Mouse (Mus musculus): ENCODE data around the gene Trak1.

Trak1 gene

DNA sequence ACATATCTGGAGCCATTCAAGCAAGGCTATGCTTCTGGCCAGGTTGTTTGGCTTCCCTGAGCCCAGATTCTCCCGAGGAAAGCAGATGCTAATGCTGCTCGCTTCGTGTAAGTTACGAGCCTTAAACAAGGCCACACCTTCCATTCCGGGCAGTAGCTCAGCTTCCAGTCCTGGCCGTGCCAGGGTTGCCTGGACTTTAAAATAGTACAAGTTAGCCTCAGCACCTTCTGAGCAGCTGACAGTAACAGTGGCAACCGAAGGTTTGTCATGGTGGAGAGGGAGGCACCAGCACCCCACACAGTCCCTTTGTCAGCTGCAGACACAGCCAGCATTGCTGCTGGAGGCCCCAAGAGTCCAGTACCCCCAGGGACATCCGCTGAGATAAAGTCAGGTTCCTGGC is 61.1 kb downstream of the Trak1 start:
- H3K27me3 ChIP-seq (ENCODE audit: insufficient read depth, low read length), result no peaks in the 10 kb centered on the region
- H3K4me1 ChIP-seq (replicated peaks; ENCODE audit: low read depth, low read length), result peaks cover 95% of the 10 kb centered on the region
- no peaks in the 10 kb centered on the region for H3K9me3 ChIP-seq (ENCODE audit: low read length)
- TF ChIP-seq CTCF (conservative IDR thresholded peaks at IDR 0.05; ENCODE audit: low read length) (no peak), POU5F1 (IDR thresholded peaks at IDR 0.05; ENCODE audit: borderline replicate concordance, low read length) (no peak), NANOG (IDR thresholded peaks at IDR 0.05; ENCODE audit: borderline replicate concordance, low read length) (no peak)
- H3K36me3 ChIP-seq (ENCODE audit: insufficient read depth, low read length), result peaks cover 40% of the 10 kb centered on the region
- 0 out of 2 replicates have a peak overlapping the region, but pooled peaks have one; percentile 26 for H3K4me3 ChIP-seq (replicated peaks; ENCODE audit: low read length)

DNA sequence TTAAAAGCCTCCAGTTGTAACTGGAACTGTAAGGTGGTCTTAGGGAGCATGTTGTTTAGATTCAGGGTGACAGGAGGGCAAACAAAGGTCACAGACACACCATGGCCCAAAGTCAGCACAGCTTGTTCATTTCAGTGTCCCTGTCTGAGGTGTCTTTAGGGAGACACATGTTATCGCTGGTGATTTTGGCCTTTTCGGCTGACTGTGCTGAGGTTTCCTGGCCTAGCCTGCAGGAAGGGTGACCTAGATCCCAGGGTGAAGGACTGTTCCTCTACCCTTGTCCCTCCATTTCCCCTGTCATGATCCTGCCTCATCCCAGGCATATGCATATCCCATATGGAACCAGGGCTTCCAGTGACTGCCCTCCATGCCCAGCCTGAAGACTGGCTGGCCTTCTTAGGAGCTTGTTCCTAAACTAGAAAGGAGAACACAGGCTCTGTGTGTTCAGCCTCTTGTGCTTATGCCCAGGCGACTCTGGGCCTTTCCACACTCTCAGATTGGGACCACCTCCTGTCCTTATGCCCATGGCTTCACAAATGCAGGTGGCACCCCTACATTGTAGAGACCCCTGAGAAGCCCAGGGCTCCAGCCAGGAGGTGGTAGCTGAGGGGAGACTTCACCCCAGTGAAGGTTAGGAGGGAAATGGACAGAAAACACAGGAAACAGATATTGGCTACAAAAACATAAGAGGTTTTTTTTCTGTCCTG is 62.1 kb downstream of the Trak1 start:
- Histone ChIP-seq H3K9me3 (ENCODE audit: low read length) (no peaks in the 10 kb centered on the region), H3K4me1 (replicated peaks; ENCODE audit: low read depth, low read length) (peaks cover 95% of the 10 kb centered on the region), H3K4me3 (replicated peaks; ENCODE audit: low read length) (no peak overlapping the region), H3K27me3 (ENCODE audit: insufficient read depth, low read length) (no peaks in the 10 kb centered on the region), H3K36me3 (ENCODE audit: insufficient read depth, low read length) (peaks cover 49% of the 10 kb centered on the region)
- TF ChIP-seq CTCF (conservative IDR thresholded peaks at IDR 0.05; ENCODE audit: low read length) (no peak), NANOG (IDR thresholded peaks at IDR 0.05; ENCODE audit: borderline replicate concordance, low read length) (no peak), POU5F1 (IDR thresholded peaks at IDR 0.05; ENCODE audit: borderline replicate concordance, low read length) (no peak)

DNA sequence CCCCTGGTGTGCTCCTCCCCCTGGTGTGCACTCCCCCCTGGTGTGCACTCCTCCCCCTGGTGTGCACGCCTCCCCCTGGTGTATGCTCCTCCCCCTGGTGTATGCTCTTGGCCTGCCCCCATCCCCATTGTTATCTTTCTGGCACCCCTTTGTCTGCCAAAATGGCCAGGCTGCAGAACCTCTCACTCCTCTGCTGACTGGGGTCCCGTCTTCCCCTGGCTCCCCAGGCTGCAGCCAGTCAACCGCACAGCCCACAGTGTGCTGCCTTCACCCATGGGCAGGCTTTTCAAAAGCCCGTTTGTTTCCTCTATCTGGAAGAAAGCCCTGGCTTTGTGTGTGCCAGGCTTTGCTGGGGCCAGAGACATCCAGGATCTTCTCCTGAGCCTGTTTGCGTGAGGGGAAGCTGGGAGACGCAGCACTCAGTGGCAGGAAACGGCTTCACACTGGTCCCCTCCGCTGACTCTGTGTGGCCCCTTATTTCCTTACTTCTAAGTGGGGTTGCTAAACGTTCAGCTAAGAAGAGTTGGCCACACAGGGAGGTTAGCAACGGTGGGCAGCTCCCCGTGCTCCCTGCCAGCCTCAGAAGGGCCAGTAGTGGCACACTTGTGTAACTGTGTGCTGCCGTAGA is 63.1 kb downstream of the Trak1 start:
- TF ChIP-seq CTCF (conservative IDR thresholded peaks at IDR 0.05; ENCODE audit: low read length) (no peak), POU5F1 (IDR thresholded peaks at IDR 0.05; ENCODE audit: borderline replicate concordance, low read length) (no peak), NANOG (IDR thresholded peaks at IDR 0.05; ENCODE audit: borderline replicate concordance, low read length) (no peak)
- Histone ChIP-seq H3K4me3 (replicated peaks; ENCODE audit: low read length) (peak overlapping the region; percentile 63), H3K9me3 (ENCODE audit: low read length) (no peaks in the 10 kb centered on the region), H3K36me3 (ENCODE audit: insufficient read depth, low read length) (peaks cover 57% of the 10 kb centered on the region), H3K27me3 (ENCODE audit: insufficient read depth, low read length) (no peaks in the 10 kb centered on the region), H3K4me1 (replicated peaks; ENCODE audit: low read depth, low read length) (peaks cover 90% of the 10 kb centered on the region)

DNA sequence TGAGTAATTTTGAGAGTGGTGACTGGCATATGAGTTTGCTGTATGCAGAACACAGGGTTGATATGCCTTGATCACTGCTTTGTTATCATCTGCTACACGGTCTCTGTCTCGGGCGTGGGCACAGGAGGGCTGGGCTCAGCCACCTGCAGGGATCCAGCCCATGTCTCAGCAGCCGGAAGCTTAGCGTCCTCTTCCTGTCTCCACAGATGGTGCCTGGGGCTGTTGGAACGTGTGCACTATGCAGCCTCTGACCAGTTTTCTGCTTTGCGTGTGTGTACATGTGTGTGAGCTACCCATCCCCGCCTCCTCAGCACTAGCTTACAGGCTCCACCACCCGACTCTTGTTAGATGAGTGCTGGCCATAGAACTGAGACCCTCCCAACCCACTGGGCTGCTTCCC is 63.7 kb downstream of the Trak1 start:
- TF ChIP-seq CTCF (conservative IDR thresholded peaks at IDR 0.05; ENCODE audit: low read length) (no peak), NANOG (IDR thresholded peaks at IDR 0.05; ENCODE audit: borderline replicate concordance, low read length) (no peak), POU5F1 (IDR thresholded peaks at IDR 0.05; ENCODE audit: borderline replicate concordance, low read length) (no peak)

DNA sequence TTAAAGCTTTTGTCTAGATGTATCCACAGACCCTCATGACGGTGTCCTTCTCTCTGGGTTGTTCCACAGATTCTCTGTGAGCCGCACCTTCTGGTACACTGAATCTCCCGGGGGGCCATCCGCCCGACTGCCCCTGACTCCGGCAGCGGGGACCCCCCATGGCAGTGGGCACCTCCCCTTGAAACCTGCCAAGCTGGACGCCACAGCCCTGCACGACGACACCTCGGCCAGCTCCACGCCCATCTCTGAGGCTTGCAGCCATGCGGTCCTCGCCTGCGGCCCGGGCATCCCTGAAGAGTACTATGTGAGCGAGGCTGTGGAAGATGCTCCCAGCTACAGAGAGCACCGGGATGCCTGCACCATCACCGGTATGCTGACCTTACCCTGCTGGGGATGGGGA is 66.6 kb downstream of the Trak1 start:
- no peak for TF ChIP-seq CTCF (conservative IDR thresholded peaks at IDR 0.05; ENCODE audit: low read length)
- TF ChIP-seq NANOG (IDR thresholded peaks at IDR 0.05; ENCODE audit: borderline replicate concordance, low read length), result no peak
- no peak for TF ChIP-seq POU5F1 (IDR thresholded peaks at IDR 0.05; ENCODE audit: borderline replicate concordance, low read length)
- no peaks in the 10 kb centered on the region for H3K9me3 ChIP-seq (ENCODE audit: low read length)
- H3K27me3 ChIP-seq (ENCODE audit: insufficient read depth, low read length), result no peaks in the 10 kb centered on the region
- 0 out of 2 replicates have a peak overlapping the region, but pooled peaks have one; percentile 20 for H3K4me3 ChIP-seq (replicated peaks; ENCODE audit: low read length)
- peaks cover 53% of the 10 kb centered on the region for H3K36me3 ChIP-seq (ENCODE audit: insufficient read depth, low read length)
- peaks cover 87% of the 10 kb centered on the region for H3K4me1 ChIP-seq (replicated peaks; ENCODE audit: low read depth, low read length)

More for the DNA sequence above, 63.7 kb downstream of the Trak1 start:
- Histone ChIP-seq H3K9me3 (ENCODE audit: low read length) (no peaks in the 10 kb centered on the region), H3K4me3 (replicated peaks; ENCODE audit: low read length) (peak overlapping the region; percentile 63), H3K27me3 (ENCODE audit: insufficient read depth, low read length) (no peaks in the 10 kb centered on the region), H3K4me1 (replicated peaks; ENCODE audit: low read depth, low read length) (peaks cover 90% of the 10 kb centered on the region), H3K36me3 (ENCODE audit: insufficient read depth, low read length) (peaks cover 57% of the 10 kb centered on the region)

DNA sequence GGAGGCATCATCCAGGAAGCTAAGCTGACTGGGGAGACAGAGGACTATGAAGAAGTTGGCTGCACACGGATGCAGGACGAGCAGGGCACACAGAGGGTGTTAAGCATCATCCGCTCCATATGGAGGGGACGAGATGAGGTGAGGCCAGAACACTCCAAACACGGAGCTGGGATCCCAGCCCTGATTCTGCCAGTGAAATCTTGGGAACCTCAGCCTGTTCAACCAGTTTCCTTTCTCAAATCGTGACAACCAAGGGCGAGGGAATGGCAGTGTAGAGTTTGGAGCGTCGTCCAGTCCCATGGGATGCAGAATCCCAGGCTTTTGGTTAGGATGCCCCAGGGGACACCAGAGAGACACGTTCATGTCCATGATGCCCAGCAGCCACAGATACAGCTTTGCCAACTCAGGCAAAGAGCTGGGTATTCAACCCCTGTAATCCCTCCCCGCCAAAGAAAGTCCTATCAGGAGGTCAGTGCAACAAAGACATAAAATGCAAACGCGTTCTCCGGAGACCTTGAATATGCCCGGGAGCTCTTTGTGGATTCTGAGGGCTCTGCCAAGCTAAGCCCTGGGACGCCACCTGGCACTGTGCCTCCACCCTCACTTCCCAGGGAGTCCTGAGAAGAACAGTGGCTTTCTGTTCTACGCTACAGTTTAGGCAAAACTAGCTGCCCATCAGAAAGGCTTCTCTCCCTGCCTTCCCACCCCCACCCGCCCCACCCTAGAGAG is 69.0 kb downstream of the Trak1 start:
- Histone ChIP-seq H3K27me3 (ENCODE audit: insufficient read depth, low read length) (no peaks in the 10 kb centered on the region), H3K9me3 (ENCODE audit: low read length) (peaks cover 17% of the 10 kb centered on the region), H3K4me3 (replicated peaks; ENCODE audit: low read length) (peak overlapping the region; percentile 14; the same call in 1 of the 2 replicates), H3K4me1 (replicated peaks; ENCODE audit: low read depth, low read length) (peaks cover 84% of the 10 kb centered on the region), H3K36me3 (ENCODE audit: insufficient read depth, low read length) (peaks cover 67% of the 10 kb centered on the region)
- TF ChIP-seq NANOG (IDR thresholded peaks at IDR 0.05; ENCODE audit: borderline replicate concordance, low read length), result no peak
- no peak for TF ChIP-seq POU5F1 (IDR thresholded peaks at IDR 0.05; ENCODE audit: borderline replicate concordance, low read length)
- no peak for TF ChIP-seq CTCF (conservative IDR thresholded peaks at IDR 0.05; ENCODE audit: low read length)

DNA sequence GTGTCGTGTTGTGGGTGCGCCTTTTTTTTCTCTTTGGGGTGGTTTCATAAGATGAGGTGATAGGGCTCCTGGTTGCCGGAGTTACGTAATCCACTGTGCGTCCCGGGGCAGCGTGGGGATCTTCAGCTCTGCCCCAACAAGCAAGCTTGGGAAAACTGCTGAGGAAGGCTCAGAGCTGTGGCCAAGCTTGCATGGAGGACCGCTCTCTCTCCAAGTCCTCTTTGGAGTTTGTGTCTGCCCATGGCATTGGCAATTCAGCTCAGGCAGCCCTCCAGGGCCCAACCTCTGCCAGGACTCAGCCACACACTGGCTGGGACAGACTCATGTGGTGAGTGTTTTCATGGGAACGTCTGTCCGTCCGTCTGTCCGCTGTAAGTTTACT is 69.6 kb downstream of the Trak1 start:
- H3K9me3 ChIP-seq (ENCODE audit: low read length), result peaks cover 17% of the 10 kb centered on the region
- peaks cover 81% of the 10 kb centered on the region for H3K4me1 ChIP-seq (replicated peaks; ENCODE audit: low read depth, low read length)
- H3K27me3 ChIP-seq (ENCODE audit: insufficient read depth, low read length), result no peaks in the 10 kb centered on the region
- peak overlapping the region; percentile 65 for H3K4me3 ChIP-seq (replicated peaks; ENCODE audit: low read length)
- H3K36me3 ChIP-seq (ENCODE audit: insufficient read depth, low read length), result peaks cover 67% of the 10 kb centered on the region
- no peak for TF ChIP-seq CTCF (conservative IDR thresholded peaks at IDR 0.05; ENCODE audit: low read length)
- TF ChIP-seq NANOG (IDR thresholded peaks at IDR 0.05; ENCODE audit: borderline replicate concordance, low read length), result no peak
- TF ChIP-seq POU5F1 (IDR thresholded peaks at IDR 0.05; ENCODE audit: borderline replicate concordance, low read length), result no peak

DNA sequence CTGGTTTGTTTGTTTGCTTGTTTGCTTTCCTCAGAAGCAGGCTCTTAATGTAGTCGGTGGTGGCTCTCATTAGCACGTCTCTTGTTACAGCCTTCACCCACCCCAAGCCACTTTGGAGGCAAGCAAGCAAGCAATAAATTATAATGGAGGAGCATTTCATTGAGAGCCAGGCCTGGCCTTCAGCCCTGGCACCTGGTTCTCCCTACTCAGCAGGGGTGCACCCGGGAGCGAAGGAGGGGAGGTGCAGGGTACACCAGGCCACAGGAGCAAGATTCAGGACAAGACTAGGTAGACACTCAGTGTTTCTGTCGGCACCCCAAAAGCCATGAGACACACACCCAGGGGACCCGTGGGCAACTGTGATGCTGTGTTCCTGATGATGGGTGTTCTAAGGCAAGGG is 72.3 kb downstream of the Trak1 start:
- peaks cover 59% of the 10 kb centered on the region for H3K36me3 ChIP-seq (ENCODE audit: insufficient read depth, low read length)
- H3K27me3 ChIP-seq (ENCODE audit: insufficient read depth, low read length), result no peaks in the 10 kb centered on the region
- TF ChIP-seq POU5F1 (IDR thresholded peaks at IDR 0.05; ENCODE audit: borderline replicate concordance, low read length) (no peak), CTCF (conservative IDR thresholded peaks at IDR 0.05; ENCODE audit: low read length) (no peak), NANOG (IDR thresholded peaks at IDR 0.05; ENCODE audit: borderline replicate concordance, low read length) (no peak)
- H3K4me3 ChIP-seq (replicated peaks; ENCODE audit: low read length), result no peak overlapping the region
- H3K4me1 ChIP-seq (replicated peaks; ENCODE audit: low read depth, low read length), result peaks cover 80% of the 10 kb centered on the region
- peaks cover 17% of the 10 kb centered on the region for H3K9me3 ChIP-seq (ENCODE audit: low read length)

All from E14TG2a.4 (cell line).